Mouse (Mus musculus) layer of hippocampus, adult 9-10 months (tissue): ENCODE data around the gene Dnaaf3.
"Not testable (repeated sequence)": the region's sequence is repeated elsewhere in the genome, so short reads cannot be mapped to it uniquely, and the experiment has no call there.

ENCODE experiments used
- DNase-seq: peaks from one replicate; pipeline ENCODE4 v3.0.0; 2022; ENCODE audit warnings: low spot score

Gene Dnaaf3

DNA sequence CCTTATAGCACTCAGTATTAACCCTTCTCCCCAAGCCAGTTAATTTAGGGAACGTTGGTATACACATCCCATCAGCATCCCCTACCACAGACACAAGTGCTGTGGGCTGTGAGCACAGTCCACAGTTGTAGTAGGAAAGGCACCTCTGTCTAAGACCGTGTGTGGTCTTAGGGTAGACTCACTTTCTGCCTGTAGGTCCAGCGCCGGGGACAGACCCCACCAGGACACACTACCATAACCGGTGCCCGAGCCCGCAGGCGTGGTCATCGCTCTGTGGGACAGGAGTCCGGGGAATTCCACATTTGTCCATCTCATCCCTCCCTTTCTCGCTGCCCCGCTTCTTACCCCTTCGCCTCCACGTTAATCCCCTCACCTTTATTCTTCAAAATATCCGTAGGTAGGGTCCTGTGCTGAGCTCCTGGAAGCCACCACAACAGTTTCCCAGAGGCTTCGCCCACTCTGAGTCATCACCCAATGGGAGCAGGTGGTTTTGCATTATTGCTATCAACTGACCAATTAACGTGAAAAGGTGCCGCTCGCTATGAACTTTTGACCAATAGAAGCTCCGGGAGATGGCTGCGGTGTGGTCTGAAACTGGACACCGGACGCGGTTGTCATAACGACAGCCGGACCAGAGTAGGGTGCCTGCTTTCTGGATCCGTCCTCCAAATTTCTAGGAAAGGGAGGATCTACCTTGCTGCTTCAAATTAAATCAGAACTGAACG, at the start of gene Dnaaf3:
Gene Dnaaf3 (minus strand): TSS at position 449 of the 725 bp plus-strand sequence.
- DNase-seq = no peak

DNA sequence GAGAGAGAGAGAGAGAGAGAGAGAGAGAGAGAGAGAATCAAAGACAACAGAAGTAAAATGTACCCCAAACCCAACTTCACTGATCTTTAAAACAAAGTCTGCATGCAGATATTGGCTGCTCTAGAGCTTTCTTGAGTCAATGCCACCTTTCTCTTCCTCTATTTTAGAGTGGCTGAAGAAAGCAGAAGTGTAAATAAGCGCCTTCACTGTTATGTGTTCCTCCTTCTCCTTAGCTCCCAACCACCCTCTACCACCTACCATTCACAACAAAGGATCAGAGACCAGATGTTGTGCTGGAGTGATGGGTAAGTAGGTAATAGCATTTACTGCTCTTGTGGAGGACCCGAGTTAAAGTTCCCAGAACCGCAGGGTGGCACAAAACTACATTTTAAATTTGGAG, 49.2 kb upstream of the Dnaaf3 start:
- DNase-seq = not testable (repeated sequence)

DNA sequence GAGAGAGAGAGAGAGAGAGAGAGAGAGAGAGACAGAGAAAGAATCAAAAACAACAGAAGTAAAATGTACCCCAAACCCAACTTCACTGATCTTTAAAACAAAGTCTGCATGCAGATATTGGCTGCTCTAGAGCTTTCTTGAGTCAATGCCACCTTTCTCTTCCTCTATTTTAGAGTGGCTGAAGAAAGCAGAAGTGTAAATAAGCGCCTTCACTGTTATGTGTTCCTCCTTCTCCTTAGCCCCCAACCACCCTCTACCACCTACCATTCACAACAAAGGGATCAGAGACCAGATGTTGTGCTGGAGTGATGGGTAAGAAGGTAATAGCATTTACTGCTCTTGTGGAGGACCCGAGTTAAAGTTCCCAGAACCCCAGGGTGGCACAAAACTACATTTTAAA, 40.1 kb upstream of the Dnaaf3 start:
- not testable (repeated sequence) for DNase-seq

DNA sequence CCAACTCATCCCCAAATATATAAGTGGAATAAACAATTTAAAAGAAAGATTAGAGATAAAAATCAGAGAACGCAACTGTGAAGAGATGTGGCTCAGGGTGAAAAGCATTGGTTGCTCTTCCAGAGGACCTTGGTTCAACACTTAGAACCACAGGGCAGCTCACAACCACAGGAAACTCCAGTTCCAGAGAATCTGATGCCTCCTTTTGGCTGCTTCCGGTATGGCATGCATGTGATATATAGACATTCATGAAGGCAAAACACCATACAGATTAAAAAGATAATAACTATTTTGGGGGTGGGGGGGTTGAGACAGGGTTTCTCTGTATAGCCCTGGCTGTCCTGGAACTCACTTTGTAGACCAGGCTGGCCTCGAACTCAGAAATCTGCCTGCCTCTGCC, 30.4 kb upstream of the Dnaaf3 start:
- DNase-seq = no peak

DNA sequence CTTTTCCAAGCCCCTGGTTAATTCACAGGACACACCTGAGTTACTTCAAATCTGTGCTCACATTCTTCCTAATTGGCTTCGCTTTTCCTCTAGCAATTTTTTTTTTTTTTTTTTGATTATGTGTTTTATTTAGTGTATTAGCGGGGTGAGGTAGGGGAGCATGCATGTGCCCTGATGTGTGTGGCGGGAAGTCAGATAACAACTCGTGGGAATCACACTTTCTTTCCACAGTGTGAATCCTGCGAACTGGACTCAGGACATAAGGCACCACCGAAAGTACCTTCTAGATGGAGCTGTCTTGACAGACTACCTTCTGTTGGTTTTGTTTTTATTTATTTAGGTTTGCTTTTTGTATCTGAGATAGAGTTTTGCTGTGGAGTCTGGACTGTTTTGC, 24.9 kb upstream of the Dnaaf3 start:
- DNase-seq = no peak

DNA sequence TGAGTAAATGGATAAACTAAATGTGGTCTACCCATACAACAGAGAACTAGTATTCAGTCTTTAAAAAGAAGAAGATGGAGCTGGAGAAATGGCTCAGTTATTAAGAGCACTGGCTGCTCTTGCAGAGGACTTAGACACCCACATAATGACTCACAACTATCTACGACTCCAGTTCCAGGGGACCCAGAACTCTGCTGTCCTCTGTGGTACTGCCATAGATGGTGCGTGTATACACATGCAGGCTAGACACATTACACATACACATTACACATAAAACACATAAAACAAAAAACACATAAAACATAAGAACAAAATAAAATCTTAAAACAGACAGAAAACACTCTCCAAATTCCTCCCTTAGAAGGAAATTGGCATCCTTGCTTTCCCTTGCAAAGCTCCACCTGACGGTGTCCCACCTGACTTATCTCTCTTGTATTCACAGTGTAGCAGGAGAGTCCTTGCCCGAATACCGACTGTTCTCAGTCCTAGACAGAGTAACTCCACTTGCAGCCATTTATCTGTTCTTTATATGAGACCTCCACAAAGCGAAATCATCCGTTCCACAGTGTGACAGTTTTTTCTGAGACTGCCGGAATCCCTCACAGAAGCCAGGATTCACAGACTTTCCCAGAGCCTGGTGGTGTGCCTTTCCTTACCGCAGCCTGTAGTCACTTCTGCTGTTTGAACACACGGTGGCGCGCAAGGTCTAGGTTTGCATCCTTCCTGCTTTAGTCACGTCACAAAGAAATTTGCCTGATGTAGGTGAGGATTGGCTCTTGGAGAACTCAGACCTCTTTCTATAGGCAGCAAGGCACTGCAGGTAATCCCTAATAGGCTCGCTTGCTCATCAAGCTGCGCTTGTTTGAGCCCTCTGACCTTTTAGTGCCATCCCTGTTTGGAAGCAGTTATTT, 24.3 kb upstream of the Dnaaf3 start:
- DNase-seq = peak; percentile 67

DNA sequence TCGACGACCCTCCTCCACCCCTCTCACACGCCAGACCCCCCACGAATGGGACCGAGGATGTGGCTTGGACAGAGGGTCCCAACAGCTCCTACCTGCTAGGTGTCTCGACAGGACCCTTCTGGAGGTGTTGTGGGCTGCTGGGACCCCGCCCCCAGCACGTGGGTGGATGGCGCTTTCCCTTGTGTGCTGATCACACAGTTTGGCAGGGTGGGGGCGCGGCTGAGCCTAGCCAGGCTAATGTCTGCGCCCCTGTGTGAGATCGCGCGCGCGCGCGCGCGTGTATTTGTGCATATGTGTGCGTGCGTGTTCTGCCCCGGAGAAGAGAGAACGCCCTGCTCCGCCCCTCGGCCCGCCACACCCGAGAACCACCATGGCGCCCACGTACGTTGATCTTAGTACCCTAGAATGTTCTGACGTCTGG, 15.0 kb upstream of the Dnaaf3 start, which contains the start of gene Syt5:
Gene Syt5 (minus strand): TSS at position 321 of the 421 bp plus-strand sequence.
- DNase-seq = no peak

DNA sequence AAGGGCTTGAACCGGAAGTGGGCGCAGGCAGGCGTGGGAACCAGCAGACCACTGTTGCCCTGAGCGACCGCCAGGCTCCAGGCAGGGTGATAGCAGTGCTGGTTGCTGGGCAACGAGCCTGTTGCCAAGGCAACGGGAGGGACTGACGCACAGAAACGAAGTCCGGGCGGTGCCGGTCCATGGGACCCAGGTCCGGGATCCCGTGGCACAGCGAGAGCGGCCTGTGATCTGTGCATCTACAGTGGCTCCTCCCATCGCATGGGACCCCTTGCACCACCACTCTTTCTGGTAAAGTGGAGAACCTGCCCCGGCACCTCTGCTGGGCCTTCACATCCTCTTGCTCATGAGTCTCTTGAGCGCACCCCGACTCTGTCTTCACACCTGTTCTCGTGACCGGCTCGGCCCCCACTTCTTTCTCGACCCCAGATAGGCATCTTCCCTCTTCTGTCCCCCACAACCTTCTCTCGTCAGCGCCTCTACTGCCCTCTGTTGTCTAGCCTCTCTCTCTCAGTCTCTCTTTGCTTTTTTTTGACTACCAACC, 14.4 kb upstream of the Dnaaf3 start:
- DNase-seq = peak; percentile 86

DNA sequence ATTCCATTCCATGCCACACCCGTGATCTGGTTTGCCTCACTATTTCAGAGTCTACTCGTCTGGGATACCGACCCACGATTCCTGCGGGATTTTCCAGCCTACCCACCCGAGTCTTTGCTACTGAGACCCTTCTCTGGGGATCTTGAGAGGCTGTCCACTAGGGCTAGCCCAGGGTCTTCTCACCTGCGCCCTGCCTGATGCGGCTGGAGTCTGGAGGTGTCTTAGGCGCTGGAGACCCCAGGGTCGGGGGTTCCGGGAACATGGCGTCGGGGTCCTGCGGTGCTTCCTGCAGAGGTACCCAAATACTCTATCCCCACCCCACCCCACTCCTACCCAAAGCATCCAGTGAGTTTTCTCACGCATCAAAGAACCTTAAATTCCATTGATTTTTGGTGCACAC, 13.8 kb upstream of the Dnaaf3 start:
- no peak for DNase-seq

DNA sequence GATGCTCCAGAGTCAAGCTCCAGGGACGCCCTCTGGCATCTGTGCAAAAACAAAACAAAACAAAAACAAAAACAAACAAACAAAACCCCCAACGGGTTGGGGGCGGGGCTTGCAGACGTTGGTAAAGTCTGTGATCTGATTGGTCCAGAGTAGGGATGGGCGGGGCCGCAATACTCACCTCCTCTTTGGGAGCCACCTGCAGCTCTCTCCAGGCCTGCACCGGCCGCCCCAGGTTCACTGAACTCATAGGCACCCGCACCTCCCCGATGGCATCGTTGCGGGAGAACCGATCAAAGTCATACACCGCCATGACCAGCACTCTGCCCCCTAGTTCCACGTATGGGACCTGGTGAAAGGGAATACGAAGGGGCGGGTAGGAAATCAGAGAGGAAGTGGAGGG, 9.8 kb upstream of the Dnaaf3 start:
- no peak for DNase-seq

DNA sequence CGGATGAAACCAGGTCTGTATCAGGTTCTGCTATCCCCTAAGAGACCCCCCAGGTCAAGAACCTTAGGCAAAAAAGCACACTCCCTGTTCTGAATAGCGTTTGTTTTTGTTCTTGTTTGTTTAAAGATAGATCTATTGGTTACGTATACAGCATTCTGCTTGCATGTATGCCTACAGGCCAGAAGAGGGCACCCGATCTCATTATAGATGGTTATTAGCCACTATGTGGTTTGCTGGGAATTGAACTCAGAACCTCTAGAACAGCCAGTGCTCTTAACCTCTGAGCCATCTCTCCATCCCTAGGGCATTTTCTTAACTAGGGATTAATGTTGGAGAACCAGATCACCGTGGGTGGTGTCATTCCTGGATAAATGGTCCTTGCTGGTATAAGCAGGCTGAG, 9.1 kb upstream of the Dnaaf3 start:
- no peak for DNase-seq

DNA sequence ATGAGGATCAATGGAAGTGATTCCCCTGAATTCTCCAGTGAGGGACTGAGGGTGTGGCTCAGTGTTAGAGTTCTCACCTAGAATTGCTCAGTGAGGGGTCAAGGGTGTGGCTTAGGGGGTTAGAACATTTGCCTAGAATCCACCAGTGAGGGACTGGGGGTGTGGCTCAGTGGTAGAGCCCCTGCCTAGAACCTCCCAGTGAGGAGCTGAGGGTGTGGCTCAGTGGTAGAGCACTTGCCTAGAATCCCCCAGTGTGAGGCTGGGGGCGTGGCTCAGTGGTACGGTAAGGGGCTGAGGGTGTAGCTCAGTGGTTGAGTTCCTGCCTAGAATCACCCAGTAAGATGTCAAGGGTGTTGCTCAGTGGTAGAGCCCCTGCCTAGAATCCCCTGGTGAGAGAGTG, 6.8 kb upstream of the Dnaaf3 start:
- no peak for DNase-seq

DNA sequence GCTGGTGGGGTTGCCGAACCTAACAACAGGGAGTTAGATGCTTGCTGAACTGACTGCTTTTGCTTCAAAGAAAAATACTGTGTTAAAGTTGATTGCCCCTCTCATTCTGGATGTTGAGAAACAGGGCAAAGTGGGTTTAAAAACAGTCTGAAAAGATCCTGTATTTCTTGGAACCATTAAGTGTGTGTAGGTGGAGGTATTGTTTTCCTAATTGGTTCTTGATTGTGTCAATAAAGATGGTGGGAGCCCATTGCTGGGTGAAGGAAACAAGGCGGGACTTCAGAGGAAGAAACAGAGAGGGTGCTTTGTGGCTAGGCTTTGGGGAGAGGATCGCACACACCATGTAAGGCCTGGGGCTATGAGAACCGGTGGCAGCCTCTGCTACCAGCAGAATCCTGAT, 4.9 kb upstream of the Dnaaf3 start:
- DNase-seq = no peak

DNA sequence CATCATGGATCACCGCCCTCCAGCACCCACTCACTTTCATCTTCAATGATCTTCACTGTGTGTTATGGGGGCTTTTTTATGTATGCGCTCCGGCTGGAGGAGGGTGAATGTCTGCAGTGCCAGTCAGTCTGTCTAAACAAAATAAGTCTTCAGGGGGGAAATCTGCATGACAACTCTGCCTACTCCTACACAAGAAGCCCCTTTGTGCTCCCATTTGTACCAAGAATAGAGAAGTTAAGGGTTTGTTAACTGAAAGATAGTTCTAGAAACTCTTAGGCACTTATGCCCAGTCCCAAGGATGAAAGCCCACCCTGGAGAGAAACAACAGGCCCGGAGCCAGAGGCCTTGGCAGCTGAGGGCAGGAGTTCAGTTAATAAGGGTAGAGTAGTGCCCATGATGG, 4.1 kb upstream of the Dnaaf3 start:
- DNase-seq = no peak

DNA sequence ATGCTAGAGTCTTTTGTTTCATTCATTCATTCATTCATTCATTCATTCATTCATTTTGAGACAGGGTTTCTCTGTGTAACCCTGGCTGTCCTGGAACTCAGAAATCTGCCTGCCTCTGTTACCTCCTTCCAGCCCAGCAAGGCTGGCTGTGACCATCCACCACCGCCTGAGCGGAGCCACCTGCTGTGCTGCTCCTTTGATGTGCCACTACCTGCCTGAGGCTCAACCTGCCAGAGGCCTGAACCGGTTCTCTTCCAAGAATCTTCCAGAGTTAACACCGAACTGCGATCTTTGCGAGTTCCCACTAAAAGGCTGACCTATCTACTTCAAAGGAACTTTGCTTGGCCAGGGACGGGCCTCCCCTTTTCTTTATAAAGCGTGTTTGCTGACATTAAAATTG, 2.1 kb downstream of the Dnaaf3 start:
- not testable (repeated sequence) for DNase-seq

DNA sequence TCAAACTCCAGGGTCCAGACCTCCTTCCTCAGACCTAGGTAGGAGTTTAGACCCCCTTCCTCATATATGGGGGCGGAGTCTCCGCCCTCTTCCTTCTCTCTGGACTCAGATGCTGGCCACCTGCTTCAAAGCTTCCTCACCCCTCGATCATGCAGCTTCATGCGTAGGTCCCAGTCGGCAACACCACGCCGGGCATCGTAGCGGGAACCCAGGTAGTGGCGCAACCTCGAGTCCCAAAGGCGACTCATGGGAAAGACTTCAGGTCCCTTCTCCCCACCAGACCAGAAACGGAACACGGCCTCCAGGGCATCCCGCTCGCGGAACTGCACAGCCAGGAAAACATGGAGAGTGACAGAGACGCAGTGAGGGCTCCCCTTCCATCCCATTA, 5.0 kb downstream of the Dnaaf3 start:
- no peak for DNase-seq

DNA sequence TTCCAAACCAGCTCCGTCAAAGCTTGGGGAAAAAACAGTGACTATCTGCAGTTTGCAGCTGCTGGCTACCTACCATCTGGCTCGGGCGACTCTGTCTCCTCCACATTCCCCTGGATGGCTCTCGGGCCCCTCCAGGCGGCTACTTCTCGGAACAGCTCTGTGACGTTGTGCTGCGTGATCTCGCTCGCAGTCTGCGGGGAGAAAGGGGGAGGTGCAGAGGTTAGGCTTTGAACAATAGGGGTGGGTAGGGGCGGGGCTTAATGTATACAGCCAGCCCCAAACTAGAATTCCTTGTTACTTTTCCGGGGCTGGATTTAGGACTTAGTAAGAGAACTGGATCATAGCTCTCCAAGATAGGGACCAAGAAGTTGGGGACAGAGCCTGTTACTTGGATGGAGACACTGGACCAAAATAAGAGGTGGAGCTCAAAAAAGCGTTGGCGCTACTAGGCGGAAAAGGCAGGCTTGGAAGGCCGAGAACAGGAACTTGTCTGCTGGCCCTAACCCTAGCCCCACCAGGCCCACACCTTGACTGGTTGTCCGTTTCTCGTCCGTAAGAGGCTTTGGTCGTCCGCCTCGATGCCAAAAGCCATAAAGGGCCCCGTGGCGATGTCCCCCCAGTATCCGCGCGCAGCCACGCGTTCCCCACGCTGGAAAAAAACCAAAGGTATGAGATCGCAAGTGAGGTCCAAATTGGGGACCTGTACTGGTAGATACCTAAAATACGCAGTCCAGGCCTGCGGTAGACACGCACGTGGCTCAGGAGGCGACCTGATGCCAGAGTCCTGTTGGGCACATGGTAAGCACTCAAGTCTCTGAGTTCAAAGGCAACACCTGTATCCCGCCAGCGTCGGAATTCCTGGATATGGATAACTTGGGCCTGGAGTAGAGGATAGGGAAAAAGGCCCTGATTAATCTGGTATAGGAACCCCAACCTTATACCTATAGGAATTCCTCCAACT, 5.6 kb downstream of the Dnaaf3 start:
- no peak for DNase-seq

DNA sequence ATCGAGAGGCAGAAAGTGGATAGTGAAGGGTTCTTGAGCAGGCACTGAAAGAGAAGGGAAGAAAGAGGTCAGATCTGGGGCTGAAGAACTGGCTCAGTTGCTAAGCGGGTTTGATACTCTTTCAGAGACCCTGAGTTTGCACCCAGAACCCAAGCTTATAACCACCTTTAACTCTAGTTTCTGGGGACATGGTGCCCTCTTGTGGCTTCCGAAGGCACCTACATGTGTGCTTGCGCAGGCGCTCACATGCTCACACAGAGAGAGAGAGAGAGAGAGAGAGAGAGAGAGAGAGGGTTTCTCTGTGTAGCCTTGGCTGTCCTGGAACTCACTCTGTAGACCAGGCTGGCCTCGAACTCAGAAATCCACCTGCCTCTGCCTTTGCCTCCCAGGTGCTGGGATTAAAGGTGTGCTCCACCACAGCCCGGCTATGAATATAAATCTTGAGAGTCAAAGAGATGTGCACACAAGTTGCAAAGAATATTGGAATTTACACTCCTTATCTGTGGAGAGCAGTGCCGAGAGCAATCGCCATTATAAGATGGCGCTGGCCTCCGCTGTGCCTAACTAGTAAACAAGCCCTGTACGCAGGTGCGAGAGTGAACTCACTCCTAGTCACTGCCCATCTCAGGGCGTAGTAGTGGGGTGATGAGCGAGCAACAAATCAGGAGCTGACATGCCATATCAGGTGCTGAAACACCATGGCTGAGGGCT, 7.9 kb downstream of the Dnaaf3 start, which contains the start of gene Tnni3:
Gene Tnni3 (minus strand): TSS at position 18 of the 711 bp plus-strand sequence.
- DNase-seq = not testable (repeated sequence)

DNA sequence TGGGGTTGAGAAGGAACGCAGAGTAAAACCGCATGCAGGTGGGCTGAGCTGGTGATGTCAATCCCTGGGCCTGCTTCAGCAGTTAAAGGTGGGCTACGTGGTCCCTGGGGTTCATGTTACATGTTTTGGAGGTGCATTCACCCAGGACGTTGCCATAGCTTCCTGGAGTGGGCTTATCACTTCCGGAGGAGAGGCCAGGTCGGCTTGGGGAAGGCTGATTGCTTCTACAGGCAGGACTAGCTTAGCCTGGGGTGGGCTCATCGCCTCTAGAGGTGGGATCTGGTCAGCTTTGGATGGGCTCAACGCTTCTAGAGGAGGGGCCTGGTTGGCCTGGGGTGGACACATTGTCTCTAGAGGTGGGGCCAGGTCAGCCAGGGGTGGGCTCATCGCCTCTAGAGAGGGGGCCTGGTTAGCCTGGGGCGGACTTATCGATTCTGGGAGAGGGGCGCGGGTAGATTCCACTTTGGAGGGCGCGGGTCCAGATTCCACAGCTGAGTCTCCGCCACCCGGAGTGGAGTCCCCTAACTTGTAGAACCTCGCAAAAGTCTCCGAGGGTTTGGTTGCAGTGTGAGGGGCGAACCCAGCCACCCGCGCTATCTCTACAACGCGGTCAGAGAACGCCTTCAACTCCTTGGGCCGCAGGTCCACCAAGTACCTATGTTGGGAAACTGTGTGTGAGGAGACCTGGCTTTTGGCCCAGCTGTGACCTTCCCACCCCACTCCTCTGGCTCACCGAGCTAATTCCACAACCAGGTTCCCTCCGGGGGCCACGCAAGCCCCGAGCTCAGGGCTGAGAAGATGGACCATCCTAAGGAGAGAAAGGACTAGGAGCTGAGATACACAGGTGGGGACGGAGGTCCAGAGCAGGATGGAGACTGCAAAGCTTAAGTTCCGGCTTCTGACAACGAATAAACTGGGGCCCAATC, 8.8 kb downstream of the Dnaaf3 start:
- no peak for DNase-seq

DNA sequence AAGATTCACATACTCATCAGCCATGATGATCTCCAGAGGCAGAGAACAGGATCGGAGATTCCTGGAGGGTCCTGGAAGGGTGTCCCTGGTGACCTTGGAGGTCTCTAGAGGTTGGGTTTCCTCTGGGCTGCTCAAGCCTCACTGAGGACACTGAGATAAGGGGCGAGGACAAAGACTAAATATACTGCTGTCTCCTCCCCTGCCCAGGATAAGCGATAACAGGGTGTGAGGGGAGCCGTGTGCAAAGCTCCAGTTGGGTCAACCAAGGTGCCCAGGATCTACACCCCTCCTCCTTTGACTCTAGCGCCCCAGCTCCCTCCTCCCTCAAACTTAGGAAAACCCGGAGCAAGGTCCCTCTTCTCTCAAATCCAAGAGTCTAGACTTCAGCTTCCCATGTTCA, 10.0 kb downstream of the Dnaaf3 start:
- no peak for DNase-seq
